Mouse (Mus musculus): ENCODE results near the gene Cyld. TPM values are rescaled to one million over a fixed set of nuclear protein-coding genes. Genes with fewer than 3 reads are reported as not detected.
A peak's percentile ranks its signal among the peaks of the same experiment; 100 is the strongest.

Gene Cyld
- polyA plus RNA-seq, 1 experiment, result 19.4 TPM

DNA sequence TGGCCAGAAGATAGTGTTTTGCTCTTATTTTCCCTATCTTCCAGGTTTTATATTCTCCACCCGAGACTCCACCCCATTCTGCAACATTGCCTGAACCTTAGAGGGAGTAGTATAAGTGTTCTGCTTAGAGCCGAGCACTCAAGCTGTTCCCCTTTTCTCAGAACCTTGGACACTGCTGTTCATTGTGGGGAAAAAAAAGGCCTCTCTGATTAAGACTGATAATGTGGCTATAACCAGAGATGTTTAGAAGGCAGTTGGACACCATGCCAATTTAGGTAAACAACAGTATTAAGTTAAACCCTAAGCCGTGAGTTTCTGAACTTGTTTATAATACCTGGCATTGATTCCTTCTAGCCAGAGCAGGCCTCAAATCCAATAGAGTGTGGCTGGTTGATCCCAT, 6.0 kb downstream of the Cyld start:
- WGBS, result 93% methylated on average over 3 of the region's 3 CpGs
- Histone ChIP-seq H3K4me3 (ENCODE audit: control insufficient read depth, insufficient read depth, low read length) (no peak overlapping the region), H3K27ac (ENCODE audit: control insufficient read depth, insufficient read depth, low read length) (no peak overlapping the region), H3K4me1 (replicated peaks; ENCODE audit: control insufficient read depth, insufficient read depth, low read length) (peaks cover 4% of the 10 kb centered on the region; the same call in 1 of the 2 replicates), H3K27me3 (ENCODE audit: control insufficient read depth, insufficient read depth, low read length) (no peaks in the 10 kb centered on the region), H3K36me3 (ENCODE audit: control insufficient read depth, insufficient read depth, low read length) (peaks cover 9% of the 10 kb centered on the region)
- DNase-seq, result no peak
- TF ChIP-seq CTCF (IDR thresholded peaks at IDR 0.05; ENCODE audit: borderline replicate concordance, control insufficient read depth, extremely low read depth, insufficient read depth, low read length, poor library complexity), result no peak
- no peak for TF ChIP-seq POLR2A (IDR thresholded peaks at IDR 0.05; ENCODE audit: control insufficient read depth, extremely low read depth, insufficient read depth, low read length, poor library complexity)

DNA sequence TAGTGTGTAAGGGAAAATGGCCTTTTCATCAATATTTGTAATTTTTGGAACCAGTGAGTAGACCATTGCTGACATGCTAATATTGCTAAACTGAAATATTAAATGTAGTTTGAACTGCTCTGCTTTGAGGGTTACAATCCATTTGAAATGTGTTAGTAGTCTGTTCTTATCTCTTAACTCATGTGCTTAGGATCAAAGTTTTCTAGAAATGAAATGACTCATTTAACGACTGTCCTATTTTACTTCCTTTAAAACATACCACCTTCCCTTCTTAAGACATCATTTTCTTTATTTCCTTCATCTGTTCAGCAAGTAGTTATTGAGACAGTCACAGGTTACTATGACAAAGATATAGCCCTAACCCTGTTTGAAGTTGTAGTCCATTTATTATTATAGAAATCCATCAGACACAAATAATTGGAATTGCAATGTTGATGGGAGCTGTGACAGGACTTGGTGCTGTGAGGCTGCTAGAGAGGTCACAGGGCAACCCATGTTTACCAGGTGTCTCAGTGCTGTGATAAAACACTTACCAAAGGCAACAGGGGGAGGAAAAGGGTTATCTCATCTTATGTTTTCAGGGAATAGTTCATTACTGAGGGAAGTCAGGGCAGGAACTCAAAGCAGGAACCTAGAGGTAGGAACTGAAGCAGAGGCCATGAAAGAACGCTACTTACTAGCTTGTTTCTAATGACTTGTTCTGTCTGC, 26.6 kb downstream of the Cyld start:
- Histone ChIP-seq H3K4me3 (ENCODE audit: control insufficient read depth, insufficient read depth, low read length) (no peak overlapping the region), H3K36me3 (ENCODE audit: control insufficient read depth, insufficient read depth, low read length) (peaks cover 36% of the 10 kb centered on the region), H3K4me1 (replicated peaks; ENCODE audit: control insufficient read depth, insufficient read depth, low read length) (no peaks in the 10 kb centered on the region), H3K27me3 (ENCODE audit: control insufficient read depth, insufficient read depth, low read length) (no peaks in the 10 kb centered on the region), H3K27ac (ENCODE audit: control insufficient read depth, insufficient read depth, low read length) (no peak overlapping the region)
- DNase-seq, result no peak
- TF ChIP-seq POLR2A (IDR thresholded peaks at IDR 0.05; ENCODE audit: control insufficient read depth, extremely low read depth, insufficient read depth, low read length, poor library complexity) (no peak), CTCF (IDR thresholded peaks at IDR 0.05; ENCODE audit: borderline replicate concordance, control insufficient read depth, extremely low read depth, insufficient read depth, low read length, poor library complexity) (no peak)
- 96% methylated on average over 2 of the region's 2 CpGs for WGBS

DNA sequence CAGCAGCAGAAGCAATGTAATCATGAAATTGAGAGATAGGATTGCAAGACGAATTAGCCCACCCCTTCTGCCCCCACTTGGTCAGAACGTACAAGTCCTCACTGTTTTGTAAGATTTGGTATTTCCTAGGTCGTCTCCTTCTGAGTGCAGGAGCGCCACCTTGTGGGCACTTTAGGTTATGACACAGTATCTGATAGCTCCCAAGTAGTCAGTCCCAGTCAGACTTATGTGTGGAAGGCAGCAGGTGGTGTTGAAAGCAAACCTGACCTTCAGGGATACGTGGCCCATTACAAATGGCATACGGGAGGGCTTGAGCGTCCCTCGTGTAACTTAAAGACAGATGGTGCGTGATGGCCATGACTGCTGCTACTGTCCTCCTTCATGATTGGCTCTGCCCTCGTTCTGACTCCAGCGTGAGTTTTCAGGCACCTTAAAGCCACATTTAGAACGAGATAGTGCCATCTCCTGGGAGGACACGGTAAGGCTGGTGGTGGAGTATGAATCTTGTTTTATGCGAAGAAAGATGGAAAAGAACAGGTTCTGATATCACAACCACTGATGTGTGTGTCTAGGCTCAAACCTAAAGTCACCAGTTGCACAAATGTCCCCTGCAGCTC, 58.5 kb downstream of the Cyld start:
- WGBS, result 1% methylated on average over 14 of the region's 14 CpGs

DNA sequence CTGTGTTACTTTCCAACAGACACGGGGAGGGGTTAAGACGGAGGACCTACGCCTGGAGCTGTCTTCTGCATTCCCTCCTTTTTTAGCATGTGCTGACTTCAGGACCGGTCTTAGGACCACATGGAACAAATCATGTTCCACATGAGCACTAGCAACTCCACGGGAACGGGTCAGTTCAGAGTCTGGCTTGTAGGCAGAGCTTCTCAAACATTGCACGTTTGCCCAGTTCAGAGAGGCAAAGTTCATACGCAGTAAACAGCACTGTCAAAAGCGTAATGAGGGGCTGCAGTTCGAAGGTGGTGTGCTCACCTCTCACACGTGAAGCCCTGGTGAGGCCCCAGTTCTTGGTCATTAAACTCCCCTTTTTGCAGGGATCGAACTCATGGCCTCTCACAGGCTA, 65.2 kb downstream of the Cyld start:
- H3K27ac ChIP-seq (ENCODE audit: control insufficient read depth, insufficient read depth, low read length), result no peak overlapping the region
- WGBS, result 89% methylated on average over 12 of the region's 12 CpGs
- H3K36me3 ChIP-seq (ENCODE audit: control insufficient read depth, insufficient read depth, low read length), result no peaks in the 10 kb centered on the region
- no peaks in the 10 kb centered on the region for H3K27me3 ChIP-seq (ENCODE audit: control insufficient read depth, insufficient read depth, low read length)
- no peak overlapping the region for H3K4me3 ChIP-seq (ENCODE audit: control insufficient read depth, insufficient read depth, low read length)
- no peaks in the 10 kb centered on the region for H3K4me1 ChIP-seq (replicated peaks; ENCODE audit: control insufficient read depth, insufficient read depth, low read length)
- no peak for DNase-seq
- TF ChIP-seq CTCF (IDR thresholded peaks at IDR 0.05; ENCODE audit: borderline replicate concordance, control insufficient read depth, extremely low read depth, insufficient read depth, low read length, poor library complexity), result no peak
- TF ChIP-seq POLR2A (IDR thresholded peaks at IDR 0.05; ENCODE audit: control insufficient read depth, extremely low read depth, insufficient read depth, low read length, poor library complexity), result no peak

More for the DNA sequence above, 58.5 kb downstream of the Cyld start:
- peak; percentile 83 for DNase-seq
- Histone ChIP-seq H3K36me3 (ENCODE audit: control insufficient read depth, insufficient read depth, low read length) (no peaks in the 10 kb centered on the region), H3K4me3 (ENCODE audit: control insufficient read depth, insufficient read depth, low read length) (peak overlapping the region; percentile 9; the same call in 1 of the 2 replicates), H3K27ac (ENCODE audit: control insufficient read depth, insufficient read depth, low read length) (no peak overlapping the region), H3K27me3 (ENCODE audit: control insufficient read depth, insufficient read depth, low read length) (no peaks in the 10 kb centered on the region), H3K4me1 (replicated peaks; ENCODE audit: control insufficient read depth, insufficient read depth, low read length) (peaks cover 3% of the 10 kb centered on the region)
- TF ChIP-seq CTCF (IDR thresholded peaks at IDR 0.05; ENCODE audit: borderline replicate concordance, control insufficient read depth, extremely low read depth, insufficient read depth, low read length, poor library complexity), result peak; percentile 52; the same call in 1 of the 2 replicates
- TF ChIP-seq POLR2A (IDR thresholded peaks at IDR 0.05; ENCODE audit: control insufficient read depth, extremely low read depth, insufficient read depth, low read length, poor library complexity), result no peak

DNA sequence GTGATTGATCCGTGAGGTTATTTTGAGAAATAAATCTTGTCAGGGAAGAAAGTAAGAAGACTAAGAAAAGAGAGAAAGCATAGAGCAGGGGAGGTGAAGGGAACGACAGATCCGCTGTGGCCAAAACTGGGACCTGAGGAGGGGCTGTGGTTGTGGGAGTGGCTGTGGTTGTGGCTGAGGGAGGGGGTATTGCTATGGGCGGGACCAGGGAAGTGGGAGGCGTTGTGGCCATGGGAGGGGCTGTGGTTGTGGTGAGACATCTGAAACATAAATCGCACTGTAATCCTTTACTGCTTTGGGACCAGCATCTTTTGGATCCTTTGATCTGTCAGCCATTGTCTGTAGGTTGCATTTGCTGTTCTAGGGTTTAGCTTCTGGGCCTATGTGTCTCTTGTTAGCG, 74.4 kb downstream of the Cyld start:
- Histone ChIP-seq H3K27ac (ENCODE audit: control insufficient read depth, insufficient read depth, low read length) (no peak overlapping the region), H3K4me1 (replicated peaks; ENCODE audit: control insufficient read depth, insufficient read depth, low read length) (no peaks in the 10 kb centered on the region), H3K36me3 (ENCODE audit: control insufficient read depth, insufficient read depth, low read length) (no peaks in the 10 kb centered on the region), H3K4me3 (ENCODE audit: control insufficient read depth, insufficient read depth, low read length) (no peak overlapping the region), H3K27me3 (ENCODE audit: control insufficient read depth, insufficient read depth, low read length) (no peaks in the 10 kb centered on the region)
- TF ChIP-seq POLR2A (IDR thresholded peaks at IDR 0.05; ENCODE audit: control insufficient read depth, extremely low read depth, insufficient read depth, low read length, poor library complexity) (no peak), CTCF (IDR thresholded peaks at IDR 0.05; ENCODE audit: borderline replicate concordance, control insufficient read depth, extremely low read depth, insufficient read depth, low read length, poor library complexity) (no peak)
- DNase-seq, result peak; percentile 38
- WGBS, result 17% methylated on average over 7 of the region's 7 CpGs

DNA sequence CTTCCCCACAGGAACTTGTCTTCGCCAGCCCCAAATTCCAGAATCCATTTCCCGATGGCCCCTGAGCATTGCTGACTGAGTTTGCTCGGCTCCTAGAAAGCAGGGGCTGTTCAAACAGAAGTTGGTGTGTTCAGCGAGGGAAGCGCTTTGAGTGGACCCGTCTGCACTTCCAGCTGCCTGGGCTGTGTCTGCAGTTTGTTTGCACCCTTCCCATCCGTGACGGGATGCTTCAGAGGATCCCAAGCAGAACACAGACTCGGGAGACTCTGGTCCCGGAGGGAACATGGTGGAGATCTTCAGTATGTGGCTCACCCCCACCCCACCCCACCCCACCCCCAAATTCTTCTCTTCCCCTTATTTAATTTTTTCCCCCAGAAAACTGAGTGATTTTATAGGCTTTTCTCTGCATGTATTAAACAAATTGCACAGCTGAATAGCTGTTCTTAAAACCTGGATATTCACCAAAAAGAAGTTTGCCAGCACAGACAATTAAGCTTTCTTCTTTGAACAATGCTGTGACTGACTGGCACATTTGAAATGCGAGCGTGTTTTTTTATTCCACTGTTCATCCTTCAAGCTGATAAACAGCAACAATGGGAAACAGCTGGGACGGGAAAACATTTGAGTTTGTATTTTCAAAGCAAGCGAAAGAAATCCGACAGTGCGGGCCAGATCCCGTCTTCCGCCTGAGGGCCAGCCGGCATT, 77.9 kb downstream of the Cyld start:
- WGBS, result 89% methylated on average over 19 of the region's 19 CpGs
- no peak overlapping the region for H3K27ac ChIP-seq (ENCODE audit: control insufficient read depth, insufficient read depth, low read length)
- DNase-seq, result no peak
- H3K27me3 ChIP-seq (ENCODE audit: control insufficient read depth, insufficient read depth, low read length), result no peaks in the 10 kb centered on the region
- TF ChIP-seq POLR2A (IDR thresholded peaks at IDR 0.05; ENCODE audit: control insufficient read depth, extremely low read depth, insufficient read depth, low read length, poor library complexity), result no peak
- TF ChIP-seq CTCF (IDR thresholded peaks at IDR 0.05; ENCODE audit: borderline replicate concordance, control insufficient read depth, extremely low read depth, insufficient read depth, low read length, poor library complexity), result no peak
- no peak overlapping the region for H3K4me3 ChIP-seq (ENCODE audit: control insufficient read depth, insufficient read depth, low read length)
- H3K4me1 ChIP-seq (replicated peaks; ENCODE audit: control insufficient read depth, insufficient read depth, low read length), result no peaks in the 10 kb centered on the region
- H3K36me3 ChIP-seq (ENCODE audit: control insufficient read depth, insufficient read depth, low read length), result no peaks in the 10 kb centered on the region

Data from thymus, adult 2 months (tissue).